Mouse (Mus musculus) liver, adult (tissue): ENCODE measurements at regions not wholly inside any gene's neighbourhood (a gene's known extent, or its start where the extent isn't known, plus 50 kb on each side); places are given as distances from the start of the nearest gene placed in this dataset.

Experiments used
- GATA4 ChIP-seq: IDR thresholded peaks from 2 replicates; pipeline ENCODE4 v1.6.1; 2014; ENCODE audit warnings: mild to moderate bottlenecking, low read length; ENCODE audit not compliant: insufficient replicate concordance

- no peak for TF ChIP-seq GATA4
These were observed 94.8 kb upstream of the Podxl start for GRCm38 (mm10) chr6:31658447-31659199.

GRCm38 (mm10) chr6:31650791-31651476 is 87.2 kb upstream of the Podxl start:
- TF ChIP-seq GATA4 = no peak

- TF ChIP-seq GATA4 = no peak
These were observed 81.5 kb upstream of the Podxl start for GRCm38 (mm10) chr6:31645261-31645660.

DNA sequence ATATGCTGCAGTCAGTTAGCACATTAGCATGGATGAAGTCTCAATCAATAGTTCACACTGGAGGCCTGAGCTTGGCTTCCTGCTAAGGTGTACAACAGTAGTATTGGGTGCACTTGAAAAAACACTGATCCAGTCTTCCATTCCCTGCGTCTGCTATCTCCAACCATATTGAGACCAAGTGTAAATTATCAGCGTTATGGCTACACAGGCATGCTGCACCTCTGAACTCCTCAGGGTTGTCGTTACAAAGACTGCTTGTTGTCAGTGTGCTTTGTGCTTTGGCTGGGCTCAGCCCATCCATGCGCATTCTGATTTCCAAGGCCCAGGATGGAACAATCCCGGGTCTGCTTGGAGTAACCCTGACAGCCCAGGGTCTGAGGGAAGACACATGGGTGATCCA is 80.7 kb upstream of the Podxl start:
- TF ChIP-seq GATA4 = no peak

- peak; percentile 75; the same call in 1 of the 2 replicates for TF ChIP-seq GATA4
These were observed 78.7 kb upstream of the Podxl start for GRCm38 (mm10) chr6:31642451-31642942.

DNA sequence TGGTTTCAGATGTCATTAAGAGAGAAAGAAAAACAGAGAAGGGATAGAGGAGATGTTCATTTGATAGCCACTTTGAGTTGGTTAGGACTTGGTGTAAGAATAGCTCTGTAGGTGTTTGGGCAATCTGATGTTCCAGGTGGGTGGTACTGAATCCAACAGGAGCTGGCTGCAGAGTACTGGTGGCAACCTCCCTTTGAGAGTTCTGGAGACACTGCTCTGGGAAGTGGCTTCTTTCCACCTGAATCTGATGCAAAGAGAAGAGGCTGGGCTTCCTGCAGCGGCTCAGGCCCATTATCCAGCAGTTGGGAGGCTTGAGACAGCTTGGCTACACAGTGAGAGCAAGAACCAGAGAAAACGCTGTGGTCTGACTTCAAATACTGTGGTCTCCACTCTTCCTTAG is 77.0 kb upstream of the Podxl start:
- no peak for TF ChIP-seq GATA4

GRCm38 (mm10) chr6:31639460-31639859 is 75.7 kb upstream of the Podxl start:
- no peak for TF ChIP-seq GATA4

GRCm38 (mm10) chr6:31638434-31639220 is 74.8 kb upstream of the Podxl start:
- TF ChIP-seq GATA4 = no peak

GRCm38 (mm10) chr6:31637371-31638052 is 73.7 kb upstream of the Podxl start:
- no peak for TF ChIP-seq GATA4

- no peak for TF ChIP-seq GATA4
These were observed 73.2 kb upstream of the Podxl start for GRCm38 (mm10) chr6:31636954-31637353.

DNA sequence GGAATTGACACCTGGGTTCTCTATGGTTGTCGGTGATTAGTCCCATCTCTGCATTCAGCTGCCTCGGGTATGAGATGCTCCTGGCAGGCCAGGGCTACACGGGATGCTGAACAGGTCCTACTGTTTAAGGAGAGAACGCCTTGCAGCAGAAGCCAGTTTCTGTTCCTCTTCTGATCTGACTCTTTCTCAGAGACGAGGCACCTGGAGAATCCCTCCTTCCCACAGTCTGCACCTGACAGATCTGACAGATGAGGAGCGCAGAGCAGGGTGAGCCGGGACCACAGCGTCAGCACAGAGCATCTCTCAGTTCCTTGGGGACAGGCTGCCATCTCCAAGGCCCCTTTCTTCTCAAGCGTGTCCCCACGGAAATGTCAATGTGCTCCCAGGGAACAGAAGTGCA is 68.7 kb upstream of the Podxl start:
- TF ChIP-seq GATA4 = no peak

DNA sequence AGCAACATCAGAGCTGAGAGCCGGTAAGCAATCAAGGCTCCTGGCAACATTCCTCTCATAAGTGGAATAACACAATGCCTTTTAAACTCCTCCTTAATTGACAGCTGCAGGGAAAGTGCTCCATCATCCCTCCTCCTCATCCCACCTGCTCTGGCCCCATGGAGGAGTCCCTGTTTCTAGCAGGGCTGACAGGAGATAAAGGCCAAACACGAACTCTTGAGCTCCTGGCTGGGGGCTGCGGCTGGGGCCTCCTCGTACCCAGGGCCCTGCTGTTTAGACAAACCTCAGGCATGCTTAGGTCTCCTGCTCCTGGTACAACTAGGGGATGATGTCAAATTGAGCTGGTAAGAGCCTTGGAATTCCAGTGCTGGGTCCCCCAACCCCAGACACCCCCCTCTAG is 66.2 kb upstream of the Podxl start:
- no peak for TF ChIP-seq GATA4

DNA sequence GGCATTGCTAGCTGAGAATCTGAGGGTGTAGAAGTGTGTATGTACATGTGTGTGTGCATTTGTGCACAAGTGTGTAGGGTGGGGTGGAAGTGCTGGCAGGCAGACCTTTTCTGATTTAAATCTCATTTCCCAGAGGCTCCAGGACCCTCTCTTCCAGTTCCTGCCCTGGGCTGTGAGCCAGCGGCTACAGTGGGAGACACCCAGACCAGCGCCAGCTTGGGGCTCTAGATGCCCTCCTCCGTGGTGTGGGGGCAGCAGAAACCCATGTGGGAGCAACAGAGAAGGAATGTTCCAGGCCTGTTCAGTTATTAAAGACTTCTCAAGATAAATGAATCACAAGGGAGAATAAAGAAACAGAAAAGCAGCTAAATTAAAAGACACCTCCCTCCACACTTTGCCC is 64.1 kb upstream of the Podxl start:
- TF ChIP-seq GATA4 = no peak

- no peak for TF ChIP-seq GATA4
These were observed 61.3 kb upstream of the Podxl start for GRCm38 (mm10) chr6:31625055-31625454.

GRCm38 (mm10) chr6:31624374-31624773 is 60.6 kb upstream of the Podxl start:
- no peak for TF ChIP-seq GATA4
